ENCODE assay signal across 8 mouse cellular contexts in genomic region chr19:45675720-45676581, GRCm38 (mm10). TPM values are rescaled to one million over a fixed set of nuclear protein-coding genes. Genes with fewer than 3 reads are reported as not detected.
DNase-seq lines count a peak whose midpoint lies in the region; ATAC-seq and TF ChIP-seq lines count a peak whose summit lies in the region.

No protein-coding gene starts in this region.

- H3K36me3 ChIP-seq in forebrain, postnatal 0 days (ENCODE audit: insufficient read depth) = no peaks in the 10 kb centered on the region
- H3K36me3 ChIP-seq in limb, embryonic 14.5 days (ENCODE audit: control insufficient read depth, insufficient read depth, low read length) = no peaks in the 10 kb centered on the region
- no peaks in the 10 kb centered on the region for H3K36me3 ChIP-seq in neural tube, embryonic 11.5 days (ENCODE audit: control insufficient read depth, insufficient read depth, low read length)

- no peak for TF ChIP-seq CTCF in gastrocnemius, adult 2 months (IDR thresholded peaks at IDR 0.05)
- no peak for TF ChIP-seq CTCF in forebrain, postnatal 0 days (IDR thresholded peaks at IDR 0.05; ENCODE audit: low read depth)

- H3K4me2 ChIP-seq in forebrain, postnatal 0 days (ENCODE audit: low read depth) = peak overlapping the region; percentile 39
- peak overlapping the region; percentile 67 for H3K4me2 ChIP-seq in limb, embryonic 14.5 days (replicated peaks; ENCODE audit: low read depth, low read length, severe bottlenecking)
- peak overlapping the region; percentile 34 for H3K4me2 ChIP-seq in neural tube, embryonic 11.5 days (ENCODE audit: low read depth)

- peaks cover 21% of the 10 kb centered on the region for H3K27me3 ChIP-seq in forebrain, postnatal 0 days (ENCODE audit: insufficient read depth, low read length)
- H3K27me3 ChIP-seq in limb, embryonic 14.5 days (ENCODE audit: control insufficient read depth, insufficient read depth, low read length) = peaks cover 10% of the 10 kb centered on the region
- H3K27me3 ChIP-seq in neural tube, embryonic 11.5 days (ENCODE audit: control insufficient read depth, insufficient read depth, low read length) = peaks cover 15% of the 10 kb centered on the region

- intact Hi-C loops in gastrocnemius, adult 2 months (cut with DNase I) = no loop called here

- H3K4me3 ChIP-seq in gastrocnemius, adult 2 months = peak overlapping the region; percentile 71
- H3K4me3 ChIP-seq in forebrain, postnatal 0 days (ENCODE audit: low read depth, low read length) = peak overlapping the region; percentile 14
- H3K4me3 ChIP-seq in limb, embryonic 14.5 days (replicated peaks; ENCODE audit: low read length) = peak overlapping the region; percentile 38
- peak overlapping the region; percentile 8 for H3K4me3 ChIP-seq in neural tube, embryonic 11.5 days (ENCODE audit: low read depth, low read length)

- H3K27ac ChIP-seq in gastrocnemius, adult 2 months = no peak overlapping the region; the same call in 1 of the 2 replicates
- H3K27ac ChIP-seq in forebrain, postnatal 0 days (ENCODE audit: low read depth, low read length) = no peak overlapping the region
- H3K27ac ChIP-seq in limb, embryonic 14.5 days (replicated peaks; ENCODE audit: low read depth, low read length) = no peak overlapping the region
- no peak overlapping the region for H3K27ac ChIP-seq in neural tube, embryonic 11.5 days (ENCODE audit: low read depth, low read length)

- H3K4me1 ChIP-seq in forebrain, postnatal 0 days (ENCODE audit: insufficient read depth) = no peaks in the 10 kb centered on the region
- peaks cover 8% of the 10 kb centered on the region; the same call in 1 of the 2 replicates for H3K4me1 ChIP-seq in limb, embryonic 14.5 days (ENCODE audit: control insufficient read depth, insufficient read depth, low read length)
- H3K4me1 ChIP-seq in neural tube, embryonic 11.5 days (ENCODE audit: control insufficient read depth, insufficient read depth, low read length) = peaks cover 2% of the 10 kb centered on the region; the same call in 1 of the 2 replicates

- no peaks in the 10 kb centered on the region for H3K9me3 ChIP-seq in forebrain, postnatal 0 days (ENCODE audit: low read length)
- no peaks in the 10 kb centered on the region for H3K9me3 ChIP-seq in limb, embryonic 14.5 days (ENCODE audit: control insufficient read depth, low read length)
- H3K9me3 ChIP-seq in neural tube, embryonic 11.5 days (ENCODE audit: control insufficient read depth, low read length) = no peaks in the 10 kb centered on the region

- 2% methylated on average over 38 of the region's 38 CpGs for WGBS in forebrain, postnatal 0 days
- WGBS in limb, embryonic 14.5 days = under 1% methylated on average over 38 of the region's 38 CpGs
- WGBS in neural tube, embryonic 11.5 days = under 1% methylated on average over 38 of the region's 38 CpGs

- DNase-seq in gastrocnemius, adult 2 months = peak; percentile 23
- DNase-seq in gastrocnemius, adult 8-10 months (ENCODE audit: low spot score in 2 of 2) = no peak
- DNase-seq in NIH3T3 (ENCODE audit: low read depth) (peak; percentile 24), MN1 (ENCODE audit: low spot score) (no peak)
- peak; percentile 10 for DNase-seq in forebrain, postnatal 0 days
- no peak for DNase-seq in limb, embryonic 14.5 days (ENCODE audit: low spot score)
- peak; percentile 31 for DNase-seq in neural tube, embryonic 11.5 days (ENCODE audit: low spot score)
- no peak for DNase-seq in left cerebral cortex, adult 11 months (ENCODE audit: low spot score)

- no peak overlapping the region for H3K9ac ChIP-seq in forebrain, postnatal 0 days
- no peak overlapping the region for H3K9ac ChIP-seq in limb, embryonic 14.5 days (ENCODE audit: low read depth, low read length, severe bottlenecking)
- H3K9ac ChIP-seq in neural tube, embryonic 11.5 days (ENCODE audit: low read length) = no peak overlapping the region

- no peak for ATAC-seq in forebrain, postnatal 0 days
- no peak for ATAC-seq in limb, embryonic 14.5 days (ENCODE audit: low FRiP score, low read depth)
- no peak for ATAC-seq in neural tube, embryonic 11.5 days (ENCODE audit: insufficient read depth, low FRiP score, low TSS enrichment)

- no peak for TF ChIP-seq POLR2A in limb, embryonic 14.5 days (IDR thresholded peaks at IDR 0.05; ENCODE audit: borderline replicate concordance, extremely low read depth, insufficient read depth, insufficient read length)

RNA-seq across cellular contexts. Expression of gene Fbxw4, which starts 15.8 kb away (rescaled TPM):
- 10 to 100 TPM; 29.0 to 30.8 TPM for total RNA-seq in gastrocnemius, adult 2 months (2021)
- 10 to 100 TPM; 32.9 to 35.7 (median 33.6) TPM for total RNA-seq in gastrocnemius, adult 8-10 months (2022)
- total RNA-seq in forebrain, postnatal 0 days (2014; rRNA removed) = 31.8 and 34.2 TPM in 2 replicates
- 5.0 and 6.4 TPM in 2 replicates for polyA plus RNA-seq in forebrain, postnatal 0 days (2015; fragmentation: Nextera tagmentation; extraction: Ambion mirVana)
- polyA plus RNA-seq in limb, embryonic 14.5 days (2012; rRNA removed) = 52.2 and 94.4 TPM in 2 replicates
- polyA plus RNA-seq in limb, embryonic 14.5 days (2014; fragmentation: Nextera tagmentation; extraction: Ambion mirVana) = 5.4 and 6.6 TPM in 2 replicates
- 4.4 and 5.0 TPM in 2 replicates for polyA plus RNA-seq in neural tube, embryonic 11.5 days (2014; fragmentation: Nextera tagmentation; extraction: Ambion mirVana)

Comparison
In these comparisons a context has a peak if more than half of its experiments do, and no peak if none do; other contexts are left out.
1. DNase-seq: peak in gastrocnemius, adult 2 months (single experiment), NIH3T3 (single experiment), forebrain, postnatal 0 days (single experiment) and neural tube, embryonic 11.5 days (single experiment); none in gastrocnemius, adult 8-10 months (0 of 2), limb, embryonic 14.5 days (single experiment), MN1 (single experiment) and left cerebral cortex, adult 11 months (single experiment).
2. H3K4me3 ChIP-seq: peak in every context shown above with its lines; median percentile 71 in gastrocnemius, adult 2 months; 38 in limb, embryonic 14.5 days; 14 in forebrain, postnatal 0 days; 8 in neural tube, embryonic 11.5 days.
3. Peak in every context shown above with its lines, with median percentiles within 50 percentile points of each other: H3K4me2 ChIP-seq.